Mouse (Mus musculus) cerebellum, adult 8-10 months (tissue): ENCODE measurements around the gene E330009J07Rik.

ENCODE experiments used
- DNase-seq: peaks from one replicate; pipeline ENCODE4 v3.0.0; 2022

The E330009J07Rik gene

DNA sequence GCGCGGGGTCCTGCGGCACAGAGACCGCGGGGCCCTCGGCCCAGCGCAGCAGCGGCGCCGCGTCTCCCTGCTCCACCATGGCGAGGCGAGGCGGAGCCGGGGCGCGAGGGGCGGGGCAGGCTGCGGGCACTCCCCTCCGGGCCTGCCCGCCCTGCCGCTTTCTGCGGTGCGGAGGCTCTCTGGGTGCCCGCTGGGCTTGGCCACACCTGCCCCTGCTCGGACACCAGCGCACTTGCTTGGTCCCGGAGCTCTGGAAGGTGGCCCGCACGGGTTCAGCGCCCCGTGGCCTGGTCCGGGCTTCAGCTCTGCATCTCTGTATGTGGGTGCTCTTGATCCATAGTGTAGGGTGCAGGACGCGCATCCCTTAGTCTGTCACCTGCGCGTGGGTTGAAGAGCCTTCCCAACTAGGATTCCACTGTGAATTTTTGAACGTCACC lies at the start of gene E330009J07Rik:
Gene E330009J07Rik (minus strand): TSS at position 89 of the 437 bp plus-strand sequence.
- DNase-seq, result peak; percentile 92

DNA sequence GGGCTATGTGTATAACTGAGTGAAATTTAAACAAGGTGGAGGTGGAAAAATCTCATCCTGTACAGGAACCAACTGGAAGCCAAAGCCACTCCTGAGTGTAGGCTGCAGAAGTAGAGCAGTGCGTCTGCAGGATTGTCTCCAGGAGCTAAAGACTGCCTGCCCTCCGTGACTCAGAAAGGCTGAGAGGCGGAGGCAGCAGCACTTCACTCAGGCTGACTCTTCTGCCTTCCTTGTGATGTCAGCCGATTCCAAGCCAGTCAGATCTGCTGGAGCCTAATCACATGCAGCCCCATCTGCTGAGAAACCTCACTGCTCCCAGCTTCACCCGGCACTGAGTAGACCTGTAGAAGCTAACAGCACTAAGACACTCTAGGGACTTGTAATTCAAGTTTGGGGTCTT lies 46.4 kb upstream of the E330009J07Rik start:
- DNase-seq, result no peak

DNA sequence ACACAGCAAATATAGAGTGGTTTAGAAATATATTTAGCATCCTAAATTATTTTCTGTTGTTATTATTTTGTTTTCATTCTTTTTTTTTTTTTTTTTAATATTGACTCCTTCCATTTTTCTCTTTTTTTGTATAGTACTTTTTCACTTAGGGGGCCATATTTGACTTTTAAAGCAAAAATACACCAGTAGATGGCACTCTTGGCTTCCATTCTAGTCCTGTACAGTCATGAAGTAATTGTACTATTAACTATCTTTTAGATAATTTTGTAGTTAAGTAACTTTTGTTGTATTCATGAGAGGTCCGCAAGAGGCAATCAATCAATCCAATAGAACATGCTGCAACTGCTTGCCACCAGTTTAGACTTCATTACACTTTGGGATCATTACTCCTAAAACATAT lies 43.8 kb upstream of the E330009J07Rik start:
- DNase-seq, result no peak

DNA sequence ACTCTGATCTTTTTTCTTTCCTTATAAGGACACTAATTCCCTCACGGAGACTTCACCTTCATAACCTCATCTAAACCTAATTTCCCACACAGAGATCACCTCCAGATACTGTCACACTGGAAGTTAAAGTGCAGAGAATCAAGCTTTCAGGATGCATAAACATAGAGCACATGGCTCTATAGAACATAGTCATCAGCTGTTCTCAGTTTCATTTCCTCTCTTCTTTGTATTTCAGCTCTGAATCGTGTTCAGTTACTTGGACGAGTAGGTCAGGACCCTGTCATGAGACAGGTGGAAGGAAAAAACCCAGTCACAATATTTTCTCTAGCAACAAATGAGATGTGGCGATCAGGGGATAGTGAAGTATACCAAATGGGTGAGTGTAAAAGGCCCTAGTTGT lies 40.2 kb upstream of the E330009J07Rik start:
- no peak for DNase-seq

DNA sequence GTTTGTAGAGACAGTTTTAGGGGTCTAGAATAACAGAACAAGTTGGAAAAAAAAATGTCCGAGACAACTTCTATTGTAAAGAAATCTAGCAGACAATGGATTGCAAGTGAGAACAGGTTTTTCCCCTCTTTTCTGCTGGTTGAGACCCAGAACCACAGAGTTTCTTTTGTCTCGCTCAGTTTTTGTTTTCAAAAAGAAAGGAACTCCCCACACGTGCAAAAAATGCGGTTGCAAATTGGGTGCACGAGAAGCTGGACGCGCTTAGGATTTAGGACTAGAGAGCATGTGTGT lies 35.7 kb upstream of the E330009J07Rik start:
- DNase-seq, result no peak

DNA sequence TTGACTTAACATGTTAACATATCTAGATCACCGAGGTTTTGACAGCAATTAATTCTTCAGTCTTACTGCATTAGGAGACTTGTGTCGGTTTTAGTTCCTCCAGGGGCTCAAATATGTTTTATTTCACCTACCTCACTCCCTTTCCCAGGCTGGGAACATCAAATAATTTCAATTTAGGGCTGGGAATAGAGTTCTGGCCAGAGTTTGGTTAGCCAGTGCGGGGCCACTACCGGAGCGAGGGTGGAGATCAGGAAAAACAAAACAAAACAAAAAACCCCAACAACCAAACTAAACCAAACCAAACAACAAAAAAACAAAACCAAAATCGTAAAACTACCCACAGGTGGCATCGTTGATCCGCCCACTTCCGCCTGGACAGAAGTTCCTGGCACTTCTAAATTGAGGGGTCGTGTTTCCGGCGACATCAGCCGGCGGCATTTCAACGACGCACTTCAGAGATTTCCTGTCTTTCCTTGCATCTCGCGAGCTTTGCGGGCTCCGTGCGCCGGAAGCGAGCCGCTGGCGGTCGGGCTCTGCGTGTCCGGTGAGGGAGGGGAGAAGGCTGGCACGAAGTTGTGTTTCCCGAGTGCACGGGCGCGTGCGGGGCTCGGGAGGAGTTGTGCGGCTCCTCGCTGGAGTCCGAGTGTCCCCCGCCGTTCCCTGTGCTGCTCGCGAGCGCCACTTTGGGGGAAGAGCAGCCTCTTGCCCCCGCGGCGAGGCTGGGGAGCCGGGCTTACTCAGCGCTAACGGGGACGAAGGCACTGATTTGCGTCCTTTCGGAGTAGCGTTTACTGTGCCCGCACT lies 35.2 kb upstream of the E330009J07Rik start, which contains the start of gene Ssbp1:
Gene Ssbp1 (plus strand): TSS at position 437 of the 804 bp plus-strand sequence.
- DNase-seq, result peak; percentile 87

DNA sequence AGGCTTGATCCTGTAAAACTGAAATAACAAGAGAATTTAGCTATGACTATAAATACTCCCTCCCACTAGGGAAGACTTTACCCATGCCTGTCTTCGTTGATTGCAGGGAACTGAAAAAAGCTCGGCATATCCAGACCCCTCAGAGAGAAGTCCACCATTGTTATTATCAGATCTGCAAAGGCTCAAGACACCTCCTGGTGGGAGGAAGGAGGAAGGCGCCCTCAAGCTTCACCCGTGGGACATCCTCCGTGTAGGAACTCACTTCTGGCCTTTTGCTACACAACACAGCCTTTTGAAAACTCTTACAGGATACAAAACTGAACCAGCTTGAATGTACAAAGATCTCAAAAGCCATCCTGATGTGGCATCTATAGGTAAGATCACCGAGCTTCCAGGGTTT lies 29.8 kb upstream of the E330009J07Rik start:
- DNase-seq, result no peak

DNA sequence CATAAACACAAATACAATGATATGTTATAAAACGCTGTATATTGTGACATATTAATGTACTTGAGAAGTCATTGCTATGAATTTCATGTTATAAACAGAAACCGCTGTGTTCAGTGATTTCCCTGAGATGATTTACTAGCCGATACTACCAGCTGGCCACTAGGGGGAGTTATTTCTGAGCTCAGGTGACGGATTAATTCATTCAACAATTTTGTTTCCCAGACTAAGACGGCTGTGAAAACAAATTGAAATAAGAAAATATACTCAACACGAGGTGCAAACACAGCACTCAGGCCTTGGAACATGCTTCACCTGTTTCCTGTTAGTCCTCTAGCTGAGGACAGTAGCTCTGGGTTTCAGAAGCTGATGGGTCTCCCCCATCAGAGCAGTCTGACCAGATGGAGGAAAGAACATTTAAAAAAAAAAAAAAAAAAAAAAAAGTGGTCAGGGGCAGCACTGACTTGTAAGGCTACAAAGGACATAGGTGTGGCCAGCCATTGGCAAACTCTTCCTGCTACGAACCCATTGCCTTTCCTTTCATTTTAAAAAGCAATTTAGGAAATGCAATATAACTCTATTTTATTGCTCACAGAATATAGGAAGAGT lies 18.6 kb upstream of the E330009J07Rik start:
- no peak for DNase-seq

DNA sequence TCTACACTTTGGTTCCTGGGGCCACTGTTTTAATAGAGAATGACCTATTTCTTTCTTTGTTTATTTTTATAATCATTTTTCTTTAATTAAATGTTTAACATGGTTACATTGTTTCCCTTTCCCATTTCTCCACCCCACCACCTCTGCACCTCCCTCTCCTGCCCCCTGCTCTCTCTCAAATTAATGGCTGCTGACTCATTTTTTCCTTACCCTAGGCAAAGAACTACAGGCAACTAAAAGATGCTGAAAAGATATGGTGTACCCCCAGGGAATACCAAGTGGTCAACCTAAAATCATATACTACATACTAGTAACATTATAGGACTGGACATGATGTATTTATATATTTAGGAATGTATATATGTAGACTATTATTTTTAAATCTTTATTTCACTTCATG lies 12.7 kb upstream of the E330009J07Rik start:
- no peak for DNase-seq

DNA sequence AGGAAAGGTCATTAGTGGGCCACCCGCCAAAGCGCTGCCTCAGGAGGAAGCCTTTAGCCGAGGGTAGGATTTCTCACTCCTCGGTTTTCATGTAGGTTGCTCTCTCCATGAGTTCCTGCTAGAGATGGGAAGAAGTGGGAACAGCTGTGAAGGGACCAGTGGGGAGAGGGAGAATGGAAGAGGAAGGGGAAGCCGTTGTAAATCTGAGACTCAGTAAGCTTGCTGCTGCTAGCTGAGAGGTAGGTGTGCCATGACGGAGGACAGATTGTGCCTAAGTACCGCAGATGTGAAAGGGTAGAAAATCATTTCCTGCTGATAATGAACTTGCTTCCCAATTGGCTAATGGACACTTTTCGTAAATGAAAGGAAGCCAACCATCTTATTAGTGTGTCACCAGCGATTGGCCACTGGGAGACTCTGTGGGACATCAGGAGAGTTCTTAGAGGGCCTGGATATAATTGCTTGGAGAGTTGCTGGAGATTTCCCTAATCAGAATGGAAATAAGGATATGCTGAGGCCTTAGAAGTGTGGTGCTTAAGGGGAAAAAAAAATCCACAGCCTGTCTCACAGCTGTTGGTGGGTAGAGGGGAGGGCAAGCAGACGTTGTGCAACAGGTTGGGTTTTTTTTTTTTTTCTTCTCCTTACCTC lies 7.5 kb upstream of the E330009J07Rik start:
- no peak for DNase-seq

DNA sequence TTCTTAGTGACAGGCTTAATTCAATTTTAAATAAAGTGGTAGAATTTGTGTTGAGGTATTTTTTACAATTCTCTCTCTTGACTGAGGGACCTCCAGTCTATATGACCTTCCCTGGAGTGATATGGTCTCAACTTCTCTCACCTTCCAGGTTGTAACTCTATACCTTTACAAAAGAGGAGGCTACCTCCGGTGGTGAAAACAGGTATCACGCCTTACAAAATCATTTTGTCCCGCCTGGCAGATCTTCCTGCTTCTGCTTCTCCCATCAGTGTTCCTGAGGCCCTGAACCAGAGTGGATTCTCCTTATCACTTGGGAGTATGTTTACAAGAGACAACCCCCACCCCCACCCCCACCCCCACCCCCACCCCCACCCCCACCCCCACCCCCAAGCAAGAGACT lies 5.8 kb upstream of the E330009J07Rik start:
- no peak for DNase-seq

DNA sequence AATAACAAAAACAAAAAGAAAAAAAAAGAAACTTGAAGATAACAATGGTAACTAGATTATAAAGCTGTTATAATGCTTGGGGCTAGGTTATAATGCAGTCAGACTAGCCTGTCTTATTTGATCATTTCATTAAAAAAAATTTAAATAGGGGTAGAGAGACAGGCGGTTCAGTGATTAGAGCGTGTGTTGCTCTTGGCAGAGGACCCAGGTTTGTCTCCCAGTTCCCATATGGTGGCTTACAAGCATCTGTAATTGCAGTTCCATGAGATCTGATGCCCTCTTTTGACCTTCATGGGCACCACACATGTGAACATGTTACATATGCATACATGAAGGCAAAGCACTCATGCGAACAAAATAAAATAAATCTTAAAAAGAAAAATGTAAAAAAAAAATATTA lies 5.3 kb upstream of the E330009J07Rik start:
- no peak for DNase-seq

DNA sequence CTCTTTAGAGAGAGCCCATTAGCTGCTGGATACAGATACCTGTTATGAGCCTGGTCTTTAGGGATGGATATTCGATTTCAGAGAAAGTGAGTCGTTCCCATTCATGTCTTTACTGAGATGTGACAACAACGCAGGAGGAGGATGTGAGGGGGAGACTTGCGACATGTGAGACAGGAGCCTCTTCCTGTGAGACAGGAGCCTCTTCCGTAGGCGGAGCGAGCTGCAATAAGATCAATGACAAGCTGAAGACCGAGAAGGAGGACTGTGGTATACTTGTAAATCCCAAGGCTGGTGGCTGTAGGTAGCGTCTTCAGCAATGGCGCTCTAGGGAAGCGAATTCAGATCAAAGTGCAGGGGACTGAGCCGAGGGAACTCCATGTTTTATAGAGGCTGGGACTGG lies 3.8 kb upstream of the E330009J07Rik start:
- DNase-seq, result peak; percentile 5

DNA sequence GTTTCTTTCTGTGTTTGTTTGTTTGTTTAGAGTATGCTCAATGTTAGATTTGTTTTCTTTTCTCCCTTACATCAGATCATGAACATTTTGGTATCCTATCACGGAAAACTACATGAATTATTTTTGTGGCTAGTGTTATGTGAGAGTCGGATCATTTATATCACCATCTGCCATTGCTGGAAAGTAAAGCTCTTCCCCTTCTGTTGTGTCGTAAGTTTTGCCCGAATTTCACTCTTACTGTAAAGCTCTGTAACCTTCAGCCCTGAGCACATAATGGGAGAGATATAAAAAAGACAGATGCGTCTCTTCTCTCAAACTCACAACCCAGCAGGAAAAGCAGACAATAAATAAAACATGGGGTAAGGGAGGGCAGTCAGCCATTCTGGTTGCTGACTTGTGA lies 3.0 kb upstream of the E330009J07Rik start, which contains the start of gene Wee2:
Gene Wee2 (plus strand): TSS at position 153 of the 400 bp plus-strand sequence.
- no peak for DNase-seq

DNA sequence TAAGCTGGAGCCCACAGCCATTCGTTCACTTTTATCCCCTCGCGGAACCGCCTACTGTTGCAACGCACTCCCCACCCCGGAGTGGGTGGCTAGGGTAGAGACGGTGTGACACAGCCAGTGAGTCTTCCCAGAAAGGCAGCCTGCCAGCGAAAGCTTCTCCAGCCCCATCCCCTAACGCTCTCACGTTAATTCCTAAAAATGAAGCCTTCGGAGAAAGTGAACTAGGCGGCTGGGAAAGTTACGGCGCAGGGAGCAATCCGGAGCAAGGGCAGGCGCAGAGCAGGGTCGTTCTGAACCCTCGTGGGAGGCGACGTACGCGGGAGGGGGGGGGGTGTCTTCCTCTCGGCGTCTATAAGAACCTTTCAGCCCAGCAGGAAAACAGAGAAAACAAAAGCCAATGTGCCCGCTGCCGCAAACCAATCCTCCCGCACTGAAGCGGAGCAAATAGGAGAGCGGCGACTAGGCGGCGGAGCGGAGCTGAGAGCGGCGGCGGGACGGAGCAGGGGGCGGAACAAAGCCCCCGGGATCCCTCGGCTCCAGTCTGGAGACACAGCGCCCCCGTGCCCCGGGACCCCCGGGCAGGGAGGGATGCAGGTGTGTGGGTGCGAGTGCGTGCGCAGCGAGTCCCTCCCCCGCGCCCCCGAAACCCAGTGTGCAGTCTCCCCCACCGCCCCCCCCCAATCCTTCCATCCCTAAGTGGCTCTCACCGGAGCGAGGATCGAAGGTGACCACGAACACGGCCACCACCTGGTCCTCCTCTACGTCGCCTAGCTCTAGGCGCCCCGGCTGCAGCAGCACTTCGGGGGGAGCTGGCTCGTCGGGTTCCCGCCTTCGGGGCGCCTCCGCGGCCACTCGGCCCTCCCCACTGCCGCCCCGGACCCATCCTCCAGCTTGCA lies 536 bp downstream of the E330009J07Rik start:
- peak; percentile 70 for DNase-seq

DNA sequence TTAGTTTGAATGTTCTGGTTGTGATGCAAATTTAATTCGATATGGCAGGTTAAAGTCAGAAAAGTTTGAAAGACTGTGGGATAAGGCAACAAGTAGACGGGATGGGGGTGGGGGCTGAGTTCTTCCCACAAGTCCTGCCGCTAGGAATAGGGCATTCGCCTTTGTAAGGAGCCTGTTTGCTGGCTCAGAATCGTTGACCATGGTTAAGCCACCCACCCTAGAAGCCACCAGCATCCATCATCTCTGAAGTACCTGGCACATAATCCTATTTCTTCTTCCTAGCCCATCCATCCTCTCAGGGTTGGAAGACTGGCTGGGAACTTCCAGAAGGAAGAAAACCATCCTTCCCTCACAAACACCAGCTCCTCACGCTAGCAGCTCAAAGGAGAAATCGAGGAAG lies 1.2 kb downstream of the E330009J07Rik start:
- peak; percentile 41 for DNase-seq

DNA sequence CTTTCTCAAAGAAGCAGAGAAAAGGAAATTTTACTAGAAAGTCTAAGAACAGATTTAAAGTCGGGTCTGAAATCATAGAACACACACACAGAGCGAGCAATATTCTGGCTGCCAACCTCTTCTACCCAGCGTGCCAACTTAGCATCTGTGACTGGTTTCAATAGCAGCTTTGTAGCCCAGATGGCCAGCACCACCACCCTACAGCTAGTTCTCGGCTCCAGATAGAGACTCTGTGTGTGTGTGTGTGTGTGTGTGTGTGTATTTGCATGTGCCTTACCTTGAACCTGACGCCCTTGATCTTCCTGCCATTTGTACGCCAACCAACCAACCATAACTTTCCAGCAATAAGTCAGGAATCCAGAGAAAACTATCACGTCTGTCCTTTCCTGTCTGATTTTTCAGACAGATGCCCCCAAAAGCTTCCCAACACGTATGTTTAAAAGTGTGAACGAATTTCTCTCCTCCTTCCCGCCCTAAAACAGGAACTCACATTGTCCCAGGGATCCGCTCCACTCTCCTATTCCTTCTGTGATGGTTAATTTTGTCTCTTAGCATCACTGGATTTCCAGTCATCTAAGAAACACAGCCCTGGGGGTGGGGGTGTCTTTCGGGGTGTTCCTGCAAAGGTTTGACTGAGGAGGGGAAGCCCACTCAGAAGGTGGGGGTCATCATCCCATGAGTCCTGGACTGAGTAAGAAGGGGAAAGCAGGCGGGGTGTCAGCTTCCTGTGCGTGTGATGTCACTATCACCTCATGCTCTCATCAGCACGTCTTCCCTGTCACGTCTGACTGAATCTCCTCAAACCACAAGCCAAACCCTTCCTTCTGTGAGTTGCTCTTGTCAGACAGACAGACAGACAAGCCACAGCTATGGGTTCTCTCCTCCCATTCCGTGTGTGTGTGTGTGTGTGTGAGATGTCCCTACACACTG lies 3.3 kb downstream of the E330009J07Rik start:
- DNase-seq, result peak; percentile 84

DNA sequence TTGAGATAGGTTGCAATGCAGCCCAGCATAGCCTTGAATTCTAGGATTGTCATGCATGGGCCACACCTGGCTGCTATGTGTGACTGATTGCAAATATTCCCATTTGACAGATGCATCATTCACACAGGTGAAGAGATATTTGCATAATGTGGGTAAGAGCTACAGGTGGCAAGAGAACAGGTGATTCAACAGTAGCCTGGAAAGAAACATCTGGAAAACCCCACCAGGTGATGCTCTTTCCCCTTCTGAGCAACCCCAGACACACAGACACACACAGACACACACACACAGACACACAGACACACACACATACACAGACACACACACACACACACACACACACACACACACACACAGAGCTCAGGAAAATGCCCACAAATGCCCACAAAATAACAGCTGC lies 4.1 kb downstream of the E330009J07Rik start:
- DNase-seq, result no peak

DNA sequence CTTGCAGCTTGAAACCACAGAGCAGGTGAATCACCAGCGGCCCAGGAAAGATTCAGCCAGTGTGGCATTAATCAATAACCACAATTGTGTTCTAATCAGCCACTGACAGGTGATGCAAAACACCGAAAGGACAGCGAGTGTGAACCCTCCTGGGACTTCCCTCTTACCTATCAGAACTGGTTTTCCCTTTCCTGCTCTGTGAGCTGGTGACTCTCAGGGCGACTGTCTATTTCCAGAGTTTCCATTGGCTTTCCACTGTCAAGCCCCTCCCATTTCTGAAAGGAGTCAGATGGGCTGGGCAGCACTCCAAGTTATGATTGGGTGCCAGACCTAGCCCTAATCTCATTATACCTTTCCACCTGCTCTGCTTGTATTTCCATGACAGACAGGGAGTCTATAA lies 4.6 kb downstream of the E330009J07Rik start:
- DNase-seq, result peak; percentile 87

DNA sequence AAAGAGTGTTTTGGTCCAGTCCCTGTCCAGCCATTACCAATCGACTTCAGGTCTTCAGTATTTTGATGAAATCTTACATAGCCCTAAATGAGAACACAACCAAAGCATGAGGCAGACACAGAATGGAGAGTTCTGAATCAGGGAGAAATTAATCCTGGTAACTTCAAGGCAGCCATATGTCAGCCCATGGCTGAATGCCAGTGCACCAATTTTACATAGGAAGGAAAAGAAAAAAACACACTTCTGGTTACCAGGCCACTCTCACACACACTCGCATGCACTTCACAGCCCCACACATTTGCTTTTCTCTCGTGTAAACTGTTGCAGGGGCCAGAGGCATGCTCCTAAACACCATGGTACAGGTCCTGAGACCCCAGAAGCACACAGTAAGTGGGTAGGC lies 5.1 kb downstream of the E330009J07Rik start:
- peak; percentile 62 for DNase-seq

DNA sequence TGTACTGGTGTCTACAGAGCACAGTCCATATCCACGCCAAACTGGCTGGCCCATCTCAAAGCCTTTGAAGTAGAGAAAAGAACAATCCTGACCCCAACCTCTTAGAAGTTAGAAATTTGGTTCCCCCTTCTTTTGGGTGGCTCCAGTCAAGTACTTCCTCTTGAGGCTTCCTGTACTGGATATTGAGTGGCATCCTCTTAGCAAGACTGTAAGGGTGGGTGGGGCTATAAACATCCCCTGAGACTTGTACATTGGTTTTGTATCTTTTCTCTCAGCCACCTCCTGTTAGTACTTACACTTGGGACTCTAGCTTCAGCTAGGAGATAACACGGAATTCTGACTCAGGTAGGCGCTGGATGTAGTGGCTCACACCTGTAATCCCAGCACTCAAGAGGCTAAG lies 5.7 kb downstream of the E330009J07Rik start:
- peak; percentile 21 for DNase-seq

DNA sequence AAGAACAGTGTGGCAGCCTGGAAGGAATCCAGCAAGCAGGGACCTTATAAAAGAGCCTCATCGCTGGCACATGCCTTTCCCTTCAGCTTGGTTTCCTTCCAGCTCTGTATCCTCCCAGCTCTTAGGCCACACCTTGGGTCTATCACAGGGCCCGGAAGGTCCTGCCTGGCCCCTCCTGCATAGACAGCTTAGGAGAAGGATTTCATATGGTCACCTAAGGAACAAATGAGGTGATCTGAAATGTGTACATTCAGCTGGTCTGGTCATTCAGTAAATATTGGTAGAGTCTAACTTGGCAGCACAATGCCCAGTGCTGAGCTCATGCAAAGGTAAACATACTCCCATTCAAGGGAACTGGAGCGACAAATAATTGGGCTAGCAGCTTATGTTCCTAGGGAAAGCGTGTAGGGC lies 6.4 kb downstream of the E330009J07Rik start:
- DNase-seq, result peak; percentile 78
